Mouse (Mus musculus) spleen, adult 2 months (tissue): ENCODE results near the gene Ttc19. TPM values are rescaled to one million over a fixed set of nuclear protein-coding genes. Genes with fewer than 3 reads are reported as not detected.

ENCODE experiments used
- DNase-seq, 2 experiments: peaks; one replicate each; pipeline versions ENCODE4 v3.0.0 to v3.0.0-alpha.2; 2012 to 2021; ENCODE audit warnings: low spot score in 2 of 2, low read depth in 1 of 2
- H3K27ac ChIP-seq: fragments of 200-500 bp; 2 replicates; pipeline ENCODE4 v1.5.1; 2012; ENCODE audit warnings: low read length, inconsistent platforms; ENCODE audit not compliant: insufficient read depth
- H3K27me3 ChIP-seq: fragments of 200-500 bp; 2 replicates; pipeline ENCODE4 v1.6.1; 2012; ENCODE audit warnings: mild to moderate bottlenecking, moderate library complexity, low read length, inconsistent platforms; ENCODE audit not compliant: control insufficient read depth, insufficient read depth
- H3K36me3 ChIP-seq: fragments of 200-500 bp; 2 replicates; pipeline ENCODE4 v1.6.1; 2012; ENCODE audit warnings: mild to moderate bottlenecking, low read length, inconsistent platforms; ENCODE audit not compliant: control insufficient read depth, insufficient read depth
- H3K4me1 ChIP-seq: fragments of 200-500 bp; 2 replicates; pipeline ENCODE4 v1.6.1; 2011; ENCODE audit warnings: inconsistent platforms; ENCODE audit not compliant: control insufficient read depth, insufficient read depth, insufficient read length
- H3K4me3 ChIP-seq: fragments of 200-500 bp; 2 replicates; pipeline ENCODE4 v1.5.1; 2011; ENCODE audit warnings: mild to moderate bottlenecking, inconsistent platforms; ENCODE audit not compliant: insufficient read depth, insufficient read length; ENCODE audit errors: extremely low read depth
- CTCF ChIP-seq: fragments of 200-500 bp; IDR thresholded peaks from 2 replicates; pipeline ENCODE4 v1.5.1; 2011; ENCODE audit warnings: mild to moderate bottlenecking, inconsistent platforms; ENCODE audit not compliant: insufficient read depth, insufficient read length, insufficient replicate concordance; ENCODE audit errors: extremely low read depth
- POLR2A ChIP-seq: fragments of 200-500 bp; IDR thresholded peaks from 2 replicates; pipeline ENCODE4 v1.6.1; 2011; ENCODE audit warnings: low read depth, low read length, inconsistent platforms
- WGBS: fragments of 180-500 bp; shearing (Covaris S2); methylation state at CpG from one replicate; pipeline ENCODE4 v1.1.7; 2018; 5-methylcytosine and 5-hydroxymethylcytosine counted together
- polyA plus RNA-seq: library from polyadenylated mRNA; depleted of rRNA; stranded (reverse); fragments of >200 nt; gene quantifications from 2 replicates; pipeline ENCODE4 v1.2.3, GENCODE M21; 2012

The Ttc19 gene
- polyA plus RNA-seq, 1 experiment, result 4.4 TPM

DNA sequence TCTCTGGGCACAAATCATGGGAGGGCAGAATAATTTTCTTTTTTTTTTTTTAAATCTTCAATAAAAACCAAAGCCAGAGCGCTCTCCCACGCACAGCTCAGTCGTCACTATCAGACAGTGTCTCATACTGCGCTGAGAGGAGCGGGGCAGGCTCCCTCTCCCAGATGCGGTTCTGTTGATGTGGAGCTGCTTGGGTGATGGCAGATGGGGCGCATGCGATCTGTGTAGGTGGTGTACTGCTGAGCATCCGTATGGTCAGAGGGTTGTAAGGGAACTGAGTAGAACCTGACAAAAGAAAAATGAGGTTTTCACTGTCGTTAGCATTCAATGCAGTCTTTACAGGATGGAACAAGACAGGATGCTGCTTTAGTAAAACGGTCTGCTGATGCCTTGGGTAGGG lies 36.5 kb downstream of the Ttc19 start:
- TF ChIP-seq POLR2A (no peak), CTCF (no peak)
- Histone ChIP-seq H3K36me3 (peaks cover 48% of the 10 kb centered on the region), H3K27ac (no peak overlapping the region), H3K27me3 (no peaks in the 10 kb centered on the region), H3K4me1 (no peaks in the 10 kb centered on the region), H3K4me3 (no peak overlapping the region)
- 90% methylated on average over 11 of the region's 11 CpGs for WGBS
- no peak for DNase-seq

DNA sequence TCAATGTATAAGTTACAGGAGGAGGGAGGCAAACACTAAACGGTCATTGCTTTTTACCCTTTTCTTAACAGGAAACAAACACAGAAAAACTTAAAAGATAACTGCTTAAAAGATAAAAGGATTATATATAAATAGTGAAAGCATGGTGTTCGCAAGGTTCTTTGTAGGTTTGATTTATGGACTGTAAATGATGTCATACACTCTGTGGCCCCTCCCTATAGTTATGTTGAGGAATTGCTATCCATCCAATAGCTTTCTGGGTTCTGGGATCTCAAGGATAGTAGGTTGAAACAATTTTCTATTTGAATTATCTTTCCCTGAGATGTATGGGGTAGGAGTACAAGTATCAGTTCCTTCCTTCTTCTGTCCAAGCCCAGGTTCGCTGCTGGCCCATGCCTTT lies 38.8 kb downstream of the Ttc19 start:
- Histone ChIP-seq H3K4me3 (no peak overlapping the region), H3K27ac (no peak overlapping the region), H3K4me1 (no peaks in the 10 kb centered on the region), H3K36me3 (peaks cover 49% of the 10 kb centered on the region), H3K27me3 (no peaks in the 10 kb centered on the region)
- TF ChIP-seq POLR2A (no peak), CTCF (no peak)
- no peak for DNase-seq
- WGBS, result 94% methylated on average over 3 of the region's 3 CpGs

DNA sequence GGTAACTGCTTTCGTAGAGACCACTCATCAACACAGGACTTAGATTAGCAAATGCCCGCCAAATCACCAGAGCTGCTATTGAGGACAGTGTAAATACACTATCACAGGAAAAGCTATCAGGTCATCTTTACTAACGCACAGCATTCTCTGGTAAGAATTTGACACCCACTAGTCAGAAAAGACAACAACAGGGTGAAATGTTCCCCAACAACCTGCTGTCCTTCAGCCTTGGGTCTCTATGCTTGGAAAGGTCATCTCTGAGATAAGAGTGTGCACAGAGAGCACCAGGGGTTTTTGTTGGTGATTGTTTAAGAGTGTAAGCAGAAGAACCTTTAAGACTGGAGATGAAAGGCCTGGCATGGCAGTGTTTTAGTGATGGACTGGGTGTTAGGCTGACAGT lies 42.4 kb downstream of the Ttc19 start:
- H3K27me3 ChIP-seq, result no peaks in the 10 kb centered on the region
- no peaks in the 10 kb centered on the region for H3K4me1 ChIP-seq
- H3K4me3 ChIP-seq, result no peak overlapping the region
- WGBS, result 93% methylated on average over 3 of the region's 3 CpGs
- peaks cover 55% of the 10 kb centered on the region for H3K36me3 ChIP-seq
- DNase-seq, result no peak
- TF ChIP-seq POLR2A (no peak), CTCF (no peak)
- H3K27ac ChIP-seq, result no peak overlapping the region

DNA sequence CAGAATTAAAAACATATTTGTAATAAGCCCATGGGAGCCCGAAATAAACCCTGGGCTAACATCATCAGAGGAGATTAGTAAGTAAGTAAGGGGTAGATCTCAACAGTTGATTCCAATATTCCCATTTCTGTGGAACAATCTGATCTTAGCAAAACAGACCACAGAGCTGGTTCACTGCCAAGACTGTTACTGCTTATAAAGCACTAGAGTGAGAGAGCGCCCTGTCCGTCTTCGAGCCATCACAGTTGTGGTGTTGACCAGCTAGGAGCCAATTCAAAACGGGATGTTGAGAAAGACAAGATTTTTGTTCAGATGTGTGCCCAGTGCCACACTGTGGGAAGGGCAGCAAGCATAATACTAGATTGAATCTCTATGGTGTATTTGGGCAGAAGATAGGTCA lies 49.9 kb downstream of the Ttc19 start:
- peaks cover 50% of the 10 kb centered on the region for H3K36me3 ChIP-seq

DNA sequence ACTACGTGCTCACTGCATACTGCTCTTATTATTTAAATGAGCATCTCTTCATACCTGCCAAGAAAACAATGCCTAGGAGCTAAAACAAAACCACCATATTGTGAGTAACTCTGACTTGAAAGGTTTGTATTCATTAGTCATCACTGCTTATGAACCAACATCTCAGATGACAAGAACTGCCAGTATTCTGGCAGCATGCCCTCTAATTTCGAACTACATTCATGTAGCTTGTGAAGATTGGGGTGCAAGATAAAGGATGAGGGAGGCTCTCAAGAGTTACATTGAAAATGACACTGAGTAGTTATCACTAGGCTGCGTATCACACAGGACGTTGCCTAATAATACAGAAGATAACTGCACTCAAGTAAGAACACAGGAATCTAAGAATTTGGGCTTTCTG lies 51.0 kb downstream of the Ttc19 start:
- Histone ChIP-seq H3K27ac (no peak overlapping the region), H3K4me3 (no peak overlapping the region), H3K4me1 (no peaks in the 10 kb centered on the region), H3K27me3 (no peaks in the 10 kb centered on the region), H3K36me3 (peaks cover 52% of the 10 kb centered on the region)
- 84% methylated on average over 4 of the region's 4 CpGs for WGBS
- no peak for TF ChIP-seq POLR2A
- no peak for TF ChIP-seq CTCF
- DNase-seq, result no peak

More for the DNA sequence above, 49.9 kb downstream of the Ttc19 start:
- no peaks in the 10 kb centered on the region for H3K27me3 ChIP-seq
- WGBS, result 86% methylated on average over 5 of the region's 5 CpGs
- no peaks in the 10 kb centered on the region for H3K4me1 ChIP-seq
- no peak for DNase-seq
- TF ChIP-seq POLR2A (no peak), CTCF (no peak)
- no peak overlapping the region for H3K4me3 ChIP-seq
- H3K27ac ChIP-seq, result no peak overlapping the region

DNA sequence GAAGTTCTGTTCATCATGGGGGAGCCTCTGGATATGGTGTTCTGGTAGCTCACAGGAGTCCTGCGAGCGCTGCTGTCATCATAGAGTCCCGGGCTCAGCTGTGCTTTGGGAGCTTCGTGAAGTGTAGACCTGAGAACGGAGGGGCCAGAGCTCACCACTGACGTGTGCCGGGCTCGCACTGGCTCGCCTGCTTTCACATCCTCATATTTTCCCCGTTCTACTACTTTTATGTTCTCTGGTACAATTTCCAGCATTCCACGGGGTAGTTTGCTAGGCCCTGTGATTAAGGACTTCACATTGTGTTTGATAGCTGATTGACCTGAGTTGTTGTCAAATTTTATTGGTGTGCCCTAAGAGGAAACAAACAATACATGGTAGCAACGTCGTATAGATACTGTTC lies 61.7 kb downstream of the Ttc19 start:
- Histone ChIP-seq H3K4me1 (no peaks in the 10 kb centered on the region; the same call in 1 of the 2 replicates), H3K36me3 (peaks cover 29% of the 10 kb centered on the region), H3K27me3 (no peaks in the 10 kb centered on the region), H3K27ac (no peak overlapping the region), H3K4me3 (no peak overlapping the region)
- no peak for DNase-seq
- TF ChIP-seq CTCF (no peak), POLR2A (no peak)
- 90% methylated on average over 13 of the region's 13 CpGs for WGBS

DNA sequence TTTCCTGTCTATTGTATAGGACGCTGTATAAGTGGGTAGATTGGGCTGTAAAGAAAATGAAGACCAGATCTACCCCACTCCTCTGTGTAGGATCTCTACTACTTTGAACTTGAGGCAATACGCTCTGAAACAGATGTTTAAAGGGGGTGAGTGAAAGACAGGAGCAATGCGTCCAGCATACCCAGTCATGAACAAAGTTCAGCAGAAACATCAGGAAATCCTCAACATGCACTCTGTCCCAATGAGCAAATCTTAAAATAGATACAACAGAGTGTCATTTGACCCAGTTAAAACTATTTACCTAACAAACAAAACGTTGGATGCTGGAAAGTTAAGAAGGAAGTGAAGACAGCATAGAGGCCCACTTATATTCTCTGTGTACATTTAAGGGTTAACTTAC lies 70.7 kb downstream of the Ttc19 start:
- H3K4me3 ChIP-seq, result no peak overlapping the region
- no peak overlapping the region for H3K27ac ChIP-seq
- no peak for DNase-seq
- no peaks in the 10 kb centered on the region for H3K27me3 ChIP-seq
- no peaks in the 10 kb centered on the region for H3K4me1 ChIP-seq
- 90% methylated on average over 4 of the region's 4 CpGs for WGBS
- no peak for TF ChIP-seq POLR2A
- no peak for TF ChIP-seq CTCF
- H3K36me3 ChIP-seq, result peaks cover 45% of the 10 kb centered on the region
